Mouse (Mus musculus): Measurements from ENCODE around the gene Ms4a4c.

The Ms4a4c gene

GRCm38 (mm10) chr19:11404527-11404926, at the start of gene Ms4a4c:
Ms4a4c (plus strand) TSS chr19:11404770.
- 91% methylated on average over 3 of the region's 3 CpGs for WGBS

DNA sequence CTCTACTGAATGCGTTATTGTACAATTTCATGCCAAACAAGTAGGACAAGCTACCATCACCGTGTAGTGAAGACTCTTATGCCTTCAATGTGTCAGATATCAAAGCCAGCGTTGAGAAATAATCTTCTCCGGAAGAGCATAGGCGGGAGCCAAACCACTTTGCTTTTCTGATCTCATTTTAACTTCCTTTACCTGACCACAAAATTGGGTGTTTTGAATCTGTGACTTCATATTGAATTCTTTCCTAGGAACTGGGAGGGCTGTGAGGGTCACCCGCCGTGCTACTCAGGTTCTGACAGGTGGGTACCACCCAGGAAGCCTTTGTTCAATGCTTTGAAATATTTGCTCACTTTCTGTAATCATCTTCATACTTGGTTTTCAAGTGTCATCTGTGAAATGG, 48.8 kb upstream of the Ms4a4c start:
- 87% methylated on average over 7 of the region's 7 CpGs for WGBS

DNA sequence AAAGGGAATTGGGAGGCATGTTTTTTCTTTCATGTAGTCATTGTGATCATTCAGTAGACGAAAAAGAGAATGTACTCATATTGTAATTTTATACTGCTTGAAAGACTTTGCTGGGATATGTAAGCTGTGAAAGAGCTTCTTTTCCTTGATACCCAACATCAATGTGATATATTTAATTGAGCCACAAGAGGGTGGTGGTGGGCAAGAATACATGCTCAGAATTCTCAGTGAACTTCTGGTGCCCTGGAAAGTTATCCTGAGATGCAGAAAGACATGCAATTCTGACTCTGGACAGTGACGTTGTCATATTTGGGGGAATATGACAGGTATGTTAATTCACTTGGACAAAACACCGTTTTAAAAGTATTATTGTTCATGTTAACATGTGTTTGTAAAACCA, 44.5 kb upstream of the Ms4a4c start:
- WGBS = 47% methylated on average over 3 of the region's 3 CpGs

DNA sequence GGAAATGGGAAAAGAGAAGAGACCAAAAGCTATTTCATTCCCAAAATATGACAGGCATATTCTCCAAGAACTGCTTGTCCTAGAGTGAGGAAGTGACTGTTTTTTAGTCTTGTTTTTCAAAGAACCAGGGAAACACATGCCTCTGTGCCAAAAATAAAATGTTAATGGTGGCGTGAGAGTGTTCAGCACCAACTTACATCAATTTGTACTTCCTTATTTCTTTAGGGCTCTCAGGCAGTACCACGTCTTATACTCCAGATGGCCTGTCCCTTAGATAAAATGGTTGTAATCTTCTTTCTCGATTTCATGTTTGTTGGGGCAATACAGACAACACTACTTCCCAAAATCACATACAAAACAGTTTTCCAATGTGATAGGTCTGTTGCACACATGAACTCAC, 36.3 kb upstream of the Ms4a4c start:
- 60% methylated on average over 3 of the region's 3 CpGs for WGBS

DNA sequence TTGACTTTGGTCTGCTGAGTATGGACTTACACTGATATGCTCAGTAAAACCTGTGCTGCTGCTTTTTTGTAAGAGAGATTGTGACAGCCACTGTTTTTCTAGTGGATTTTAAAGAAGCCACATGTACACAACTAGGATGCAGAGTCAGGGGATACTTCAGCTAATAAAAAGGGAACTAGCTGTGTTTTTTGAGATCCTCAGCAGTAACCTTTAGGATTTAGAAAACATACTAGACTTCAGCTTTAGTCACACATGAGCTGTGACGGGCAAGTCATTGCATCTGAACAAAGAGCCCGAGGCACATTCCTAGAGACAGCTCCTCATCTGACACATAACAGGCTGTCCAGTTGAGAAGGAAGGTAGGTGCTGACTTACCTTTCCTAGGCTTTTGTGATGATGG, 29.3 kb upstream of the Ms4a4c start, which contains the start of gene Ms4a4a:
Gene Ms4a4a (plus strand): TSS at position 251 of the 400 bp plus-strand sequence.
- WGBS = 83% methylated on average over 2 of the region's 2 CpGs

DNA sequence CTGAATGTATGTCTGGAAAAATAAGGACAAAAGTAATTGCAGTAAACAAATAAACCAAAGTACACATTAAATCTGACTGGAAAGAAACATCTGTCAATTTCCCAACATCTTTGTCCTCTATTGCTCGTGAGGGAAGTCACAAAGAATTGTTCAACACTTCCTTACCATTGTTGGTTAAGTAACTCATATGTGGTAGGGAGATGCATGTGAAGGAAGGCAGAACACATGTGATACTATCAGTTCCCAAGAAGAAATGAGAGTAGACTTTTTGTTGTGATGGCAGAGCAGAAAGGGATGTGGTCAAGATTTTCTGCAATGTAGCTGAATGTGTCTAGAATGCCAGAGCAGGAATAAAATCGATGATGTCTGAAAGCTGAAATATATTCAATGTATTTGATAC, 28.2 kb upstream of the Ms4a4c start:
- 81% methylated on average over 2 of the region's 2 CpGs for WGBS

DNA sequence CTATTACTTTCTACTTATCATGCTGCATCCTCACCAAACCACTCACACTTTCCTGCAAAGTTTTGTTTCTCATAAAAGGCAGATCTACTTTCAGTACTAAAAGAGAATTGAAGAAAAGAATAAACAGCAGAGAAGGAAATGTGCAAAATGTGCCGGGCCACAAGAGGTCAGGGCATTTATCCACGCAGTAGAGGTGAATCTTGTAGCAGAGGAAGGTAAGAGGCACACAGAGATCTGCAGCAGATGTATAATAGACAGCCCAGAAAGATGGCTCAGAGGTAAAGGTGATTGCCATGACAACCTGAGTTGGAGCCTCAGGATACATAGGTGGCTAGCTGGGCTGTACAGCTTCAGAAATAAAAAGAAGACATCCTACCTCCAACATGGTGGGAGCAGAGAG, 17.5 kb upstream of the Ms4a4c start:
- 79% methylated on average over 2 of the region's 2 CpGs for WGBS

DNA sequence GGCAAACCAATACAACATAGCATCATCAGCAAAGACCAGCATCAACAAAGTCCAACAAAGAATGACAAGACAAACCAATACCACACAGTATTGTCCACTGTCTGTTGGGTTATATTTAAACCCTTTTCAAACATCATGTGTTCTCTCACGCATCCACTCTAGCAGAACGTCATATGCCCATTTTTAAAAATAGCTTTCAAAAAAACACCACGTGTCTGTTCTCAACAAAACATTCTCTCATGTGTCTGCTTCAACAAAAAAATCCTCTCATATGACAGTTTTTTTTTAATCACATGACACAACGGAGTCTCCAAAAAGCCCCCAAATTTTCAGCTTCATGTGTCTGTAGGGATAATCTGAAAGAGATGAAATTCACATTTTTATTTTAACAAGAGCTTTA, 16.9 kb upstream of the Ms4a4c start:
- WGBS = 48% methylated on average over 4 of the region's 4 CpGs

DNA sequence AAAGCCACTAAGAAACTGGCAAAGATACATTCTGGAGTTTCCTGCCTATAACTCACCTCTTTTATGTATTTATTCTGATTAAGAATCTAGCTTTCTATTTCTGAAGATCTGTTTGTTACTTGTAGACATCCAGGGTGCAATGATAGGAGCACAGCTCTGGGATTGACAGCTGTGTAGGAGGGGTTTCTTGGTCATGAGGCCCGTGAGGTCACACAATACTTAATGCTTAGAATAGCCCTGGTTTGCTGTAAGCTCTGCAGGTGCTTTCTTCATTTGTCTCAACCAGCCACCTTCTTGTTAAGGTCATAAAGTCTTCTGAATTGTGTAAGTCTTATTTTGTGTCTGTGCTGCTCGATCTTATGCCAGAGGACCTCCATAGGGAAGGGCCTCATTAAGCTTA, 15.6 kb upstream of the Ms4a4c start:
- WGBS = 83% methylated on average over 2 of the region's 2 CpGs

DNA sequence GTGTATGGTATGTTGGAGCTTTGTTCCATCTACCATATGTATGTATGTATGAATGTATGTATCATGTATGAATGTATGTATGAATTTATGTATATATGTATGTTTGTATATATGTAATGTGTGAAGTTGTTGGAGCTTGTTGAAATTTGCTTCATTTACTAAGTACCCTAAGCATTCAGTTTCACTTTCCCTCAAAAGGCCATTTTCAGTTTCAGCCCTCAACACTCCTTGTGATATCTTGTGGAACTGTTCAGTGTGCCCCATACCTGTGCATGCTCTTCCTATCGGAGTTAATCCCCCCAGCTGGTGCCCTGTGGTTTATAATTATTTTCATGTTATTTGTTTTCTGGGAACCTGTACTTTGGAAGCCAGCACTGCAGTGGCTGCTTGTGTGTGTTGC, 4.0 kb downstream of the Ms4a4c start:
- WGBS = 93% methylated on average over 1 of the region's 1 CpGs

- 83% methylated on average over 1 of the region's 1 CpGs for WGBS
Measured at GRCm38 (mm10) chr19:11411640-11412039, 7.1 kb downstream of the Ms4a4c start.

GRCm38 (mm10) chr19:11414084-11414483, 9.5 kb downstream of the Ms4a4c start:
- WGBS = 92% methylated on average over 1 of the region's 1 CpGs

DNA sequence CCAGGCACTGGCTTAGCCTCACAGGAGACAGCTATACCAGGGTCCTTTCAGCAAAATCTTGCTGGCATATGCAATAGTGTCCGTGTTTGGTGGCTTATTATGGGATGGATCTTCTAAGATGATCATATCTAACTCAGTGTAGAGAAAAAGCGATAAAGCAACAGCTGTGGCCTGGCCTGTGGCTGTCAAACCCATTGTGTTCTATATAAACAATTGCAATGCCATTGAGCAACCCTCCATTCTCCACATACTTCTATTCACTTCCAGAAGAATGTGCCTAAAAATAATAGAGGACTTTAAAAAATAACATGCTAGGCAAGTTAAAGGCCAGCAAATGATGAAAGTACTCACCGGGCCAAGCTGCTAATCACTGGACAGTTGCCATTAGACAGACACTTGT, 11.0 kb downstream of the Ms4a4c start:
- 75% methylated on average over 3 of the region's 3 CpGs for WGBS

- 70% methylated on average over 3 of the region's 3 CpGs for WGBS
Measured at GRCm38 (mm10) chr19:11418865-11419264, 14.3 kb downstream of the Ms4a4c start.

- WGBS = 70% methylated on average over 1 of the region's 1 CpGs
Measured at GRCm38 (mm10) chr19:11431209-11431608, 26.6 kb downstream of the Ms4a4c start.

- 91% methylated on average over 4 of the region's 4 CpGs for WGBS
Measured at GRCm38 (mm10) chr19:11435058-11435834, 30.7 kb downstream of the Ms4a4c start.

GRCm38 (mm10) chr19:11443338-11443737, 38.8 kb downstream of the Ms4a4c start, which contains the start of gene Ms4a4b:
Ms4a4b (plus strand) TSS chr19:11443553.

DNA sequence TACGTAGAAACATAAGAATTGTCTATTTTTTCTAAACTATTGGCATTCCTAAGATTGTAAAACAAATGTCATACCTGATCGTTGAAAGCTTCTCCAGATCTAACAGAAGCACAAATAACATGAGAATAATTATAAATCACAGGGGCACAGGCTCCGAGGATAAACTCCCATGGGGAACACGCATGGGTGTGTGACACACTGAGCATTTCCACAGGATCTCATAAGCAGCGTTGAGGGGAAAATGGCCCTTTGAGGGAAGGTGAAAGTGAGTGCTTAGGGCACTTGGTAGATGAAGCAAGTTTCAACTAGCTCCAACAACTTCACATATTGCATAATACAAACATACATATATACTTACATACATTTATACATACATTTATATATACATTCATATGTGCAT, 39.4 kb downstream of the Ms4a4c start:
- 81% methylated on average over 5 of the region's 5 CpGs for WGBS

- whole genome bisulfite sequencing = 91% methylated on average over 2 of the region's 2 CpGs
Measured at GRCm38 (mm10) chr19:11447238-11447637, 42.7 kb downstream of the Ms4a4c start.

DNA sequence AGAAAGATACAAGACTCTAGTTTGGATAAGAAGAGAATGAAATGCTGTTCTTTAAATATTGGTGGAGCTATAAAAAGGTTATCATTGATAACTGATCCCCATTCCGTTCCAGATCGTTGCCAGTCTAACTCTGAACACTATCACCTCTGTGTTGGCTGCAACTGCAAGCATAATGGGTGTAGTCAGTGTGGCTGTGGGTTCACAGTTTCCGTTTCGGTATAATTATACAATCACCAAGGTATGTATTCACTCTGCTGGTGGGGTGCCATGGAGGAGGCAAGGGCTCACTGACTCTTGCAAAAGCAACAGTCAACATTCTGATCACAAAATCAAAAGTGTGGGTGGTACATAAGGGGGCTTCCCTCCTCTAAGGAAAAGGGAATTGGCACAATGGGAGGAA, 54.5 kb downstream of the Ms4a4c start:
- 77% methylated on average over 4 of the region's 4 CpGs for WGBS

GRCm38 (mm10) chr19:11464795-11465194, 60.2 kb downstream of the Ms4a4c start:
- 37% methylated on average over 1 of the region's 1 CpGs for WGBS

GRCm38 (mm10) chr19:11466471-11466870, 61.9 kb downstream of the Ms4a4c start:
- WGBS = 54% methylated on average over 5 of the region's 5 CpGs

- WGBS = 79% methylated on average over 1 of the region's 1 CpGs
Measured at GRCm38 (mm10) chr19:11468361-11468760, 63.8 kb downstream of the Ms4a4c start.

GRCm38 (mm10) chr19:11469215-11469614, 64.6 kb downstream of the Ms4a4c start, which contains the start of gene Ms4a6c:
Ms4a6c (plus strand) TSS chr19:11469366.
- 83% methylated on average over 4 of the region's 4 CpGs for WGBS
